Mouse (Mus musculus): Measurements from ENCODE around the gene Apex1.

- no peak for TF ChIP-seq CTCF (conservative IDR thresholded peaks at IDR 0.05; ENCODE audit: low read length)
- TF ChIP-seq NANOG (IDR thresholded peaks at IDR 0.05; ENCODE audit: borderline replicate concordance, low read length): no peak
- TF ChIP-seq POU5F1 (IDR thresholded peaks at IDR 0.05; ENCODE audit: borderline replicate concordance, low read length): no peak
Measured at GRCm38 (mm10) chr14:50897374-50897765, 27.4 kb upstream of the Apex1 start, which contains the start of gene Klhl33.
